Mouse (Mus musculus) neural tube, embryonic 15.5 days (tissue): ENCODE data around the gene Ap3s2. TPM values are rescaled to one million over a fixed set of nuclear protein-coding genes. Genes with fewer than 3 reads are reported as not detected.

Experiments used
- ATAC-seq: fragments of 200-750 bp; cut with Nextera tagmentation; 2 replicates; pipeline ENCODE4 v1.8.0; 2017; ENCODE audit warnings: mild to moderate bottlenecking, moderate TSS enrichment, moderate library complexity; ENCODE audit not compliant: low FRiP score
- H3K27ac ChIP-seq: fragments of 300-500 bp; sonication (generic); replicated peaks from 2 replicates; pipeline ENCODE4 v1.5.1; 2015; ENCODE audit warnings: mild to moderate bottlenecking, inconsistent platforms
- H3K27me3 ChIP-seq: fragments of 300-500 bp; sonication (generic); replicated peaks from 2 replicates; pipeline ENCODE4 v1.6.1; 2015; ENCODE audit warnings: inconsistent platforms
- H3K36me3 ChIP-seq: fragments of 300-500 bp; sonication (generic); 2 replicates; pipeline ENCODE4 v1.6.1; 2015; ENCODE audit warnings: inconsistent platforms
- H3K4me1 ChIP-seq: fragments of 300-500 bp; sonication (generic); 2 replicates; pipeline ENCODE4 v1.6.1; 2015; ENCODE audit warnings: inconsistent platforms
- H3K4me2 ChIP-seq: fragments of 300-500 bp; sonication (generic); 2 replicates; pipeline ENCODE4 v1.6.1; 2015; ENCODE audit warnings: inconsistent platforms, mild to moderate bottlenecking, moderate library complexity
- H3K4me3 ChIP-seq: fragments of 300-500 bp; sonication (generic); replicated peaks from 2 replicates; pipeline ENCODE4 v1.5.1; 2015; ENCODE audit warnings: mild to moderate bottlenecking, inconsistent platforms
- H3K9ac ChIP-seq: fragments of 300-500 bp; sonication (generic); replicated peaks from 2 replicates; pipeline ENCODE4 v1.6.1; 2015; ENCODE audit warnings: mild to moderate bottlenecking, inconsistent platforms
- H3K9me3 ChIP-seq: fragments of 300-500 bp; sonication (generic); replicated peaks from 2 replicates; pipeline ENCODE4 v1.6.1; 2016; ENCODE audit warnings: inconsistent platforms
- WGBS: fragments of 180-500 bp; shearing (Covaris S2); methylation state at CpG from one replicate; pipeline ENCODE4 v1.1.7; 2015; ENCODE audit warnings: mixed read lengths; 5-methylcytosine and 5-hydroxymethylcytosine counted together
- microRNA-seq: library from miRNA; unstranded; fragments of <30 nt; microRNA quantifications from one replicate; pipeline ENCODE4, GENCODE M21; 2017
- polyA plus RNA-seq: library from polyadenylated mRNA; unstranded; fragments of >200 nt; fragmentation: Nextera tagmentation; extraction: Ambion mirVana; gene quantifications from 2 replicates; pipeline ENCODE4 v1.2.1, GENCODE M21; 2015

Ap3s2 gene
- polyA plus RNA-seq, 1 experiment from 2014 or later: 42.8 TPM

GRCm38 (mm10) chr7:79832980-79833379 lies 87.5 kb downstream of the Ap3s2 start:
- Histone ChIP-seq H3K9ac (no peak overlapping the region), H3K27ac (no peak overlapping the region), H3K36me3 (no peaks in the 10 kb centered on the region), H3K9me3 (no peaks in the 10 kb centered on the region), H3K27me3 (no peaks in the 10 kb centered on the region), H3K4me3 (no peak overlapping the region), H3K4me1 (no peaks in the 10 kb centered on the region), H3K4me2 (no peak overlapping the region)
- no peak for ATAC-seq

- Histone ChIP-seq H3K27ac (no peak overlapping the region), H3K36me3 (no peaks in the 10 kb centered on the region), H3K4me1 (no peaks in the 10 kb centered on the region), H3K9me3 (no peaks in the 10 kb centered on the region), H3K9ac (no peak overlapping the region), H3K4me2 (no peak overlapping the region), H3K4me3 (no peak overlapping the region), H3K27me3 (no peaks in the 10 kb centered on the region)
- no peak for ATAC-seq
- WGBS: 82% methylated on average over 6 of the region's 6 CpGs
These were observed 88.9 kb downstream of the Ap3s2 start for GRCm38 (mm10) chr7:79831585-79831984.

GRCm38 (mm10) chr7:79831145-79831544 lies 89.3 kb downstream of the Ap3s2 start:
- H3K4me3 ChIP-seq: no peak overlapping the region
- no peaks in the 10 kb centered on the region for H3K9me3 ChIP-seq
- H3K36me3 ChIP-seq: no peaks in the 10 kb centered on the region
- no peaks in the 10 kb centered on the region for H3K27me3 ChIP-seq
- no peak overlapping the region for H3K4me2 ChIP-seq
- no peak for ATAC-seq
- WGBS: 69% methylated on average over 6 of the region's 6 CpGs
- no peaks in the 10 kb centered on the region for H3K4me1 ChIP-seq
- no peak overlapping the region for H3K27ac ChIP-seq
- no peak overlapping the region for H3K9ac ChIP-seq

- no peaks in the 10 kb centered on the region for H3K27me3 ChIP-seq
- no peak overlapping the region for H3K4me3 ChIP-seq
- no peak overlapping the region for H3K4me2 ChIP-seq
- ATAC-seq: no peak
- H3K9me3 ChIP-seq: no peaks in the 10 kb centered on the region
- H3K9ac ChIP-seq: no peak overlapping the region
- H3K36me3 ChIP-seq: no peaks in the 10 kb centered on the region
- no peak overlapping the region for H3K27ac ChIP-seq
- 80% methylated on average over 3 of the region's 3 CpGs for WGBS
- H3K4me1 ChIP-seq: no peaks in the 10 kb centered on the region
These were observed 92.1 kb downstream of the Ap3s2 start for GRCm38 (mm10) chr7:79828341-79828740.

Small RNA genes lying within 50 kb of the gene (microRNA-seq; reads per million reads assigned to microRNA genes)
- not detected for gene Gm24541

Other genes with a start within 250 kb of the Ap3s2 start
- gene Kif7, start 204.9 kb downstream of the Ap3s2 start, polyA plus RNA-seq: 1.6 and 1.9 TPM in 2 replicates
- gene Plin1, start 187.7 kb downstream of the Ap3s2 start, polyA plus RNA-seq: 0.05 TPM in 1 of 2 replicates, not detected in the other
- 11.7 and 12.7 TPM in 2 replicates for gene Pex11a, start 177.5 kb downstream of the Ap3s2 start, polyA plus RNA-seq
- gene Wdr93, start 177.5 kb downstream of the Ap3s2 start, polyA plus RNA-seq: 0.19 and 0.34 TPM in 2 replicates
- gene Mesp1, start 126.9 kb downstream of the Ap3s2 start, polyA plus RNA-seq: not detected in 2 replicates
- 1.2 and 1.6 TPM in 2 replicates for gene Mesp2, start 109.9 kb downstream of the Ap3s2 start, polyA plus RNA-seq
- 6.2 and 10.4 TPM in 2 replicates for gene Anpep, start 59.6 kb downstream of the Ap3s2 start, polyA plus RNA-seq
- gene Arpin, start 14.7 kb upstream of the Ap3s2 start, polyA plus RNA-seq: 19.8 and 22.2 TPM in 2 replicates
- gene Zfp710, start 104.2 kb upstream of the Ap3s2 start, polyA plus RNA-seq: 11.6 and 13.9 TPM in 2 replicates
- 200 and 267 TPM in 2 replicates for gene Idh2, start 194.7 kb upstream of the Ap3s2 start, polyA plus RNA-seq